Mouse (Mus musculus) cerebellum, adult 2 months (tissue): ENCODE data around the gene Gm10382.

Experiments
- CTCF ChIP-seq: fragments of 200-500 bp; IDR thresholded peaks from 2 replicates; pipeline ENCODE4 v1.5.1; 2011; ENCODE audit warnings: low read depth, mild to moderate bottlenecking, control low read depth, low read length, moderate library complexity, borderline replicate concordance; ENCODE audit not compliant: insufficient read depth
- POLR2A ChIP-seq: fragments of 200-500 bp; IDR thresholded peaks from 2 replicates; pipeline ENCODE4 v1.6.1; 2011; ENCODE audit warnings: low read length, control low read depth, borderline replicate concordance; ENCODE audit not compliant: insufficient read depth

DNA sequence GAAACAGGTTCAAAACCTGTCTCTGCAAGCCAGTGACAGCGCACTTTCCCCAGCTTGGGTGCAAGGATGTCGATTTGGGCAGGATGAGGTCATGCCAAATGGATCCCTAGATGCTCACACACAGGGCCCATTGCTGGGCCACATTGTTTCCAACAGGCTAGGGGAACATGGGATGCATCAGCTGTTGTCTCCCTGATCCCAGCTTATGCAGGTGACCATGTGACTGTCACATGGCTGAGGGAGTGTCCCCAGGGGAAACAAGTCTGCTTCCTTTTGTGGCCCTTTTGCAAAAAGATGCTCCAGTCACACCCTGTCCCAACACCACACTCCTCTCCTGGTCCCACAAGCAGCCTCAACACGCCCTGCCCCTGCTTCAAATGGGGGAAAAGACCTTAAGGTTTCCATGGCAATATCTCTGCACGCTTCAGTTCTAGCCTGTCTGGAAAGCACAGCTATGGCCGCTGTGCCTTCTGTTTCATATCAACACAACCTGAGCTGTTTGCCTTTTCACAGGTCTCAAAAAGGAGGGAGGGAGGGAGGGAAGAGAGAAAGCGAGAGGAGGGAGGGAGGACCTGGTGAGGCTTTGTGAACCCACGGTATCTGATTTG lies 34.1 kb upstream of the Gm10382 start:
- no peak for TF ChIP-seq POLR2A
- TF ChIP-seq CTCF = no peak
